Mouse (Mus musculus) small intestine, adult 2 months (tissue): ENCODE data around the gene Pramel7. TPM values are rescaled to one million over a fixed set of nuclear protein-coding genes. Genes with fewer than 3 reads are reported as not detected.

Experiments
- H3K27ac ChIP-seq: fragments of 200-500 bp; 2 replicates; pipeline ENCODE4 v1.5.1; 2012; ENCODE audit warnings: low read depth, low read length, control low read depth, inconsistent platforms; ENCODE audit not compliant: insufficient read depth
- H3K27me3 ChIP-seq: fragments of 200-500 bp; 2 replicates; pipeline ENCODE4 v1.6.1; 2012; ENCODE audit warnings: mild to moderate bottlenecking, moderate library complexity, low read length, inconsistent platforms; ENCODE audit not compliant: control insufficient read depth, insufficient read depth
- H3K36me3 ChIP-seq: fragments of 200-500 bp; 2 replicates; pipeline ENCODE4 v1.6.1; 2012; ENCODE audit warnings: mild to moderate bottlenecking, low read length, control low read depth, inconsistent platforms; ENCODE audit not compliant: control insufficient read depth, insufficient read depth
- H3K4me1 ChIP-seq: fragments of 200-500 bp; 2 replicates; pipeline ENCODE4 v1.6.1; 2012; ENCODE audit warnings: low read length, inconsistent platforms, mixed read lengths; ENCODE audit not compliant: control insufficient read depth, insufficient read depth, insufficient read length
- H3K4me3 ChIP-seq: fragments of 200-500 bp; 2 replicates; pipeline ENCODE4 v1.5.1; 2012; ENCODE audit warnings: low read depth, mild to moderate bottlenecking, control low read depth, inconsistent platforms, low read length, moderate library complexity
- CTCF ChIP-seq: fragments of 200-500 bp; IDR thresholded peaks from 2 replicates; pipeline ENCODE4 v1.5.1; 2012; ENCODE audit warnings: low read depth, mild to moderate bottlenecking, control low read depth, inconsistent platforms, low read length, moderate library complexity, mixed read lengths; ENCODE audit not compliant: insufficient replicate concordance, insufficient read length; ENCODE audit errors: extremely low read depth
- POLR2A ChIP-seq: fragments of 200-500 bp; IDR thresholded peaks from 2 replicates; pipeline ENCODE4 v1.6.1; 2012; ENCODE audit warnings: low read depth, mild to moderate bottlenecking, control low read depth, inconsistent platforms, low read length, moderate library complexity
- WGBS: fragments of 180-500 bp; shearing (Covaris S2); methylation state at CpG from one replicate; pipeline ENCODE4 v1.1.7; 2018; 5-methylcytosine and 5-hydroxymethylcytosine counted together
- polyA plus RNA-seq: library from polyadenylated mRNA; depleted of rRNA; stranded (reverse); fragments of >200 nt; gene quantifications from 2 replicates; pipeline ENCODE4 v1.2.3, GENCODE M21; 2012

The Pramel7 gene
- polyA plus RNA-seq, 1 experiment = not detected

DNA sequence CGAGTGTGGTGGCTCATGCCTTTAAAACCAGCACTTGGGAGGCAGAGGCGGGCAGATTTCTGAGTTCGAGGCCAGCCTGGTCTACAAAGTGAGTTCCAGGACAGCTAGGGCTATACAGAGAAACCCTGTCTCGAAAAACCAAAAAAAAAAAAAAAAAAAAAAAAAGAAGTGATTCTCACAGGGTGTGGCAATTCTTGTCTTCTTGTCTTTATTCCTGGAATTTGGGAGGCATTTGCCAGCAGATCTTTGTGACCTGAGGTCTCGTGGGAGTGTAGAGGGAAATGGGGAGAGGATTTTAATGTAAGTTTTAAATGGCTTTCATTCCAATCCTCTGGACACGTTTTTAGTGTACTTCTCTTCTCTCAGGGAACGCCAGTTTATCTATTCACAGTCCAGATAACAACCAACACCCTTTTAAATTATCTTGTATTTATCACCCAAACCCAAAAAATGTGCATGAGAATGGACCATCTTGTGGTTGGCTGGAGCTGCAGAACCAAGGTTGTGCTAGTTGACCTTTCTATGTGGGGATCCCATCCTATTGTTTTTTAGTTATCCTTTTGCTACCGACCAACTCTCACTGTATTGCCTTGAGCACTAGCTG, 18.7 kb upstream of the Pramel7 start:
- WGBS = 69% methylated on average over 8 of the region's 8 CpGs
- TF ChIP-seq POLR2A = no peak
- TF ChIP-seq CTCF = no peak
- H3K36me3 ChIP-seq = no peaks in the 10 kb centered on the region
- no peaks in the 10 kb centered on the region for H3K27me3 ChIP-seq
- H3K27ac ChIP-seq = no peak overlapping the region
- H3K4me3 ChIP-seq = no peak overlapping the region
- H3K4me1 ChIP-seq = no peaks in the 10 kb centered on the region

DNA sequence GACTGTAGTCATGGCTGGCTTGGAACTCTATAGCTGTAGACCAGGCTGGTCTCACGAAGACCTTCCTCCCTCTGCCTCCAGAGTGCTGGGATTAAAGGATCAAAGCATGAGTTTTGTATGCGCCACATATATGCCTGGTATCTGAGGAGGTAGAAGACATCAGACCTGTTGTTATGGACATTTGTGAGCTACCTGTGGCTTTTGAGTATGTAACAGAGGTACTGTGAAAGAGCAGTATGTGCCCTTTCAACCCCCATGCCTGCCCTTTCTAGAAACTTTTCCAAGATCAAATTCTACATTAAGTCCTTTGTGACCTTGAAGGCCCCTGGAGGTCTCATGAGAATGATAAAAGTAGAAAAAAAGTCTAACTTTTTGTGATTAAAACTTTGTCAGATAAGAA, 18.2 kb upstream of the Pramel7 start:
- H3K27ac ChIP-seq = no peak overlapping the region
- H3K27me3 ChIP-seq = no peaks in the 10 kb centered on the region
- no peaks in the 10 kb centered on the region for H3K4me1 ChIP-seq
- whole genome bisulfite sequencing = 85% methylated on average over 2 of the region's 2 CpGs
- H3K4me3 ChIP-seq = no peak overlapping the region
- TF ChIP-seq POLR2A (no peak), CTCF (no peak)
- no peaks in the 10 kb centered on the region for H3K36me3 ChIP-seq

DNA sequence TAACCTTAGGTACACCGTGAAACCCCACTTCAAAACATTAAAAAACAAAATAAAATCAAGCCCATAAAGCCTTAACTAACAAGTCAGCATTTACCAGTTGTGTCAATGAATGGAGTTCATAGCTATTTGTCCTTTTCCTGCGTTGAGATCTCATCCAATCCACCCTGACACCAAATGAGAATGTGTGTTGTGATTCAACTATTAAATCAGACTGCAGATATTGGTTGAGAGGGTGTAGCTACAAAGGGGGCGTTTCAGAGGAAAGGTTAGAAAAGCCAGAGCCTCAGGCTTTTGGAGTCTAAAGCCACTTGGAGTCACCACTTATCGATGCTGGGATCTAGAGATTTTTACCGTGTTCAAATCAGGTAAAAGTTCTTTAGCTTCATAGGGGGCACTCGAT, 9.4 kb upstream of the Pramel7 start, which contains the start of gene Pramel6:
Pramel6 (plus strand) TSS at position 301 of the 400 bp plus-strand sequence.
- H3K36me3 ChIP-seq = no peaks in the 10 kb centered on the region
- WGBS = 80% methylated on average over 6 of the region's 6 CpGs
- no peak within 1 kb of the TSS for H3K4me3 ChIP-seq
- H3K27ac ChIP-seq = no peak within 1 kb of the TSS
- no peaks in the 10 kb centered on the region for H3K27me3 ChIP-seq
- no peaks in the 10 kb centered on the region for H3K4me1 ChIP-seq
- no peak for TF ChIP-seq POLR2A
- TF ChIP-seq CTCF = no peak

DNA sequence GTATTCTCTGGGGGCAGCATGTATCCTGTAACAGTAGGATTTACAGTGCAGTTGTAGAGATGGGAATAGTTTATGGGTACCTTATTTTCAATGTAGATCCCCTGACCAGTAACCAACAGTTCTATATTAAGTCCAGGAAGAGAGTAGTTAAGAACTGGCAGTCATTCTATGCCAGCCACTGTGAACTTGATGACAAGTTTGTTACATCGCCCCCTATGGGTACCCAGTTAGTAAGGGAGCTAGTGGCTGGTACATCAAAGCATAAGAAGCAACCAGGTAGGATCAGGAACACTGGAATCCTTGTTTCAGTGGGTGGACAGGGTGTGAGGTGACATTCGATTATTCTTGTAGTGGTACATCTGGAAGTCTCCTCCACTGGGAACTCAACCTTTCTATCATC, 14.6 kb downstream of the Pramel7 start:
- no peak overlapping the region for H3K4me3 ChIP-seq
- H3K27ac ChIP-seq = no peak overlapping the region
- no peaks in the 10 kb centered on the region for H3K36me3 ChIP-seq
- H3K27me3 ChIP-seq = no peaks in the 10 kb centered on the region
- no peaks in the 10 kb centered on the region for H3K4me1 ChIP-seq
- TF ChIP-seq POLR2A (no peak), CTCF (no peak)
- 67% methylated on average over 2 of the region's 2 CpGs for WGBS

DNA sequence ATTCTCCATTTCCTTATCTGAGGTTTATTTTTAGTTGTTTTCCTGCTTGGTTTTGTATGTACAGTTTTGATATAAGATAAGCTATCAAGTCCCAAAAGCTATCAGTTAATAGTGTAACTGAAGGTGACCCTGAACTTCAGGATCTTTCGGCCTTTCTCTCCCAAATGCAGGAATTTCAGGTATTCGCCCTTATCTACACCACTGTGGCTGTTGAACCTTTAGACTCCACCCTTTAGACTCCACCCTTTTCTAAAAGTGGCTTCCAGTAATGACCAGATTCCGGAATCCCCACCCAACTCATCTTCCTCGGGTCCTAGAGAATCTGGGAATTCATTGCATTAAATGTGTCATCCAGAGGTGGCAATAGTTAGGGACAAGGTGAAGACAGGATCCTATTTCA, 15.7 kb downstream of the Pramel7 start:
- no peaks in the 10 kb centered on the region for H3K4me1 ChIP-seq
- 80% methylated on average over 4 of the region's 4 CpGs for WGBS
- no peak overlapping the region for H3K27ac ChIP-seq
- TF ChIP-seq POLR2A (no peak), CTCF (no peak)
- no peaks in the 10 kb centered on the region for H3K36me3 ChIP-seq
- no peaks in the 10 kb centered on the region for H3K27me3 ChIP-seq
- H3K4me3 ChIP-seq = no peak overlapping the region

DNA sequence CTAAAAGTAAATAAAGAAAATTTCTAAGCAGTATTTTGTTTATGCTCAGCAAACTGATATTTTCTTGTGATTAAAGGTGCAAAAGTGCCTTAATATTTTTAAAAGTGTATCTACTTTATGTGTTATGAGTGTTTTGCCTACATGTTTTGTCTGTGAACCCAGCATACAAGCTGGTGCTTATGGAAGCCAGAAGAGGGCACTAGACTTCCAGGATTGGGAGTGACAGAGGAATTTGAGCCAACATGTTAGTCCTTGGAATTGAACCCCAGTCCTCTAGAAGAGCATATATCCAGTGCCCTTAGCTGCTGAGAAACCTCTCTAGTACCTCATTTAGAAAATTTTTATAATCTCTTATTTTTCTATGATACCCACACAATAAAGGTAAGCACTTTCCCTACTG, 16.7 kb downstream of the Pramel7 start:
- H3K27ac ChIP-seq = no peak overlapping the region
- no peak overlapping the region for H3K4me3 ChIP-seq
- no peaks in the 10 kb centered on the region for H3K36me3 ChIP-seq
- H3K27me3 ChIP-seq = no peaks in the 10 kb centered on the region
- TF ChIP-seq POLR2A = no peak
- TF ChIP-seq CTCF = no peak
- no peaks in the 10 kb centered on the region for H3K4me1 ChIP-seq

DNA sequence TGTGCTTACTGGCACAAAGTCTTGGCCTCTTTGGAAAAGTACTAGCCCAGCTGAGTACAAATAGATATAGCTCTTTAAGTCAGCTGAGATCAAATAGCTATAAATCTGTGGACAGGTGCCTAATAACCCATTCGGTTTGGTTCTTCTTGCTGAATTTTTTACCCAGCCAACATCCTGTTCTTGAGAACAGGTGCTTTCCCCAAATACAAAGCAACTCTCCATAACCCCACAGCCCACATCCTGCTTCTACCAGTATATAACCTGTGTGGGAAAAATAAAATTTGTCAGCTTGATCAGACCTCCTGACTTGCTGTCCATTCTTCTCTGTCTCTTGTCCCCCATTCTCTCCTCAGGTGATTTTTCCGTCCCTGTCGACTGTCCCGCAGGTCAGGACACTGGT, 35.1 kb downstream of the Pramel7 start:
- WGBS = 85% methylated on average over 4 of the region's 4 CpGs
- TF ChIP-seq CTCF (no peak), POLR2A (no peak)
- no peaks in the 10 kb centered on the region for H3K36me3 ChIP-seq
- H3K4me1 ChIP-seq = no peaks in the 10 kb centered on the region
- no peak overlapping the region for H3K4me3 ChIP-seq
- H3K27me3 ChIP-seq = no peaks in the 10 kb centered on the region
- H3K27ac ChIP-seq = no peak overlapping the region
